Mouse (Mus musculus) limb, embryonic 12.5 days (tissue): ENCODE data around the gene Entpd1. TPM values are rescaled to one million over a fixed set of nuclear protein-coding genes. Genes with fewer than 3 reads are reported as not detected.

ENCODE experiments used
- ATAC-seq: fragments of 200-750 bp; cut with Nextera tagmentation; 2 replicates; pipeline ENCODE4 v1.8.0; 2017; ENCODE audit warnings: low read depth, moderate TSS enrichment; ENCODE audit not compliant: insufficient number of reproducible peaks, insufficient read depth, low FRiP score, low TSS enrichment
- H3K27ac ChIP-seq: fragments of 300-500 bp; sonication (generic); 2 replicates; pipeline ENCODE4 v1.5.1; 2016; ENCODE audit warnings: mild to moderate bottlenecking, moderate library complexity
- H3K27me3 ChIP-seq: fragments of 300-500 bp; sonication (generic); 2 replicates; pipeline ENCODE4 v1.6.1; 2016; ENCODE audit warnings: mild to moderate bottlenecking, moderate library complexity
- H3K36me3 ChIP-seq: fragments of 300-500 bp; sonication (generic); 2 replicates; pipeline ENCODE4 v1.6.1; 2016; ENCODE audit warnings: mild to moderate bottlenecking, moderate library complexity
- H3K4me1 ChIP-seq: fragments of 300-500 bp; sonication (generic); replicated peaks from 2 replicates; pipeline ENCODE4 v1.6.1; 2016
- H3K4me2 ChIP-seq: fragments of 300-500 bp; sonication (generic); 2 replicates; pipeline ENCODE4 v1.6.1; 2016; ENCODE audit warnings: mild to moderate bottlenecking, moderate library complexity
- H3K4me3 ChIP-seq: fragments of 300-500 bp; sonication (generic); replicated peaks from 2 replicates; pipeline ENCODE4 v1.5.1; 2016; ENCODE audit warnings: mild to moderate bottlenecking
- H3K9ac ChIP-seq: fragments of 300-500 bp; sonication (generic); replicated peaks from 2 replicates; pipeline ENCODE4 v1.6.1; 2016; ENCODE audit warnings: mild to moderate bottlenecking, moderate library complexity
- H3K9me3 ChIP-seq: fragments of 300-500 bp; sonication (generic); 2 replicates; pipeline ENCODE4 v1.6.1; 2016; ENCODE audit warnings: mild to moderate bottlenecking, moderate library complexity
- WGBS: fragments of 180-500 bp; shearing (Covaris S2); methylation state at CpG from one replicate; pipeline ENCODE4 v1.1.7; 2016; 5-methylcytosine and 5-hydroxymethylcytosine counted together
- polyA plus RNA-seq: library from polyadenylated mRNA; unstranded; fragments of >200 nt; fragmentation: Nextera tagmentation; extraction: Ambion mirVana; gene quantifications from 2 replicates; pipeline ENCODE4 v1.2.1, GENCODE M21; 2016

Gene Entpd1
- polyA plus RNA-seq, 1 experiment from 2014 or later: 6.5 TPM

DNA sequence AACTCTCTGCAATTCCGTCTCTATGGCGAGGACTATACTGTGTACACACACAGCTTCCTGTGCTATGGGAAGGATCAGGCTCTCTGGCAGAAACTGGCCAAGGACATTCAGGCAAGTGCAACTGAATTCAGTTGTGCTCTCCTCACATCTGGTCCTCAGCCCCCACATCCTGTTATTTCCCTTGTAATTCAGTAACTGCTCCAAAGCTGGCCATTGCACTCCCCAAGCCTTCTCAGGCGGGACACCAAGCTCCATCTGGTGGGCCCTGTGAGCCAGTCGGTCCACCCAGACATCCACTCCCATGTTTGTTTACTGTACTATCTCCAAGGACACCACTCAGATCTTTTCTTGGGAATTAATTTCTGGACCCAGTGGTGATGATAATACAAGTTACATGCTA lies 114.0 kb downstream of the Entpd1 start:
- H3K9me3 ChIP-seq: no peaks in the 10 kb centered on the region
- no peaks in the 10 kb centered on the region for H3K36me3 ChIP-seq
- no peak overlapping the region for H3K4me3 ChIP-seq
- peaks cover 34% of the 10 kb centered on the region for H3K4me1 ChIP-seq
- no peak for ATAC-seq
- no peak overlapping the region for H3K9ac ChIP-seq
- WGBS: 62% methylated on average over 4 of the region's 4 CpGs
- no peak overlapping the region for H3K4me2 ChIP-seq
- 0 out of 2 replicates have a peak overlapping the region, but pooled peaks have one; percentile 29 for H3K27ac ChIP-seq
- H3K27me3 ChIP-seq: no peaks in the 10 kb centered on the region

DNA sequence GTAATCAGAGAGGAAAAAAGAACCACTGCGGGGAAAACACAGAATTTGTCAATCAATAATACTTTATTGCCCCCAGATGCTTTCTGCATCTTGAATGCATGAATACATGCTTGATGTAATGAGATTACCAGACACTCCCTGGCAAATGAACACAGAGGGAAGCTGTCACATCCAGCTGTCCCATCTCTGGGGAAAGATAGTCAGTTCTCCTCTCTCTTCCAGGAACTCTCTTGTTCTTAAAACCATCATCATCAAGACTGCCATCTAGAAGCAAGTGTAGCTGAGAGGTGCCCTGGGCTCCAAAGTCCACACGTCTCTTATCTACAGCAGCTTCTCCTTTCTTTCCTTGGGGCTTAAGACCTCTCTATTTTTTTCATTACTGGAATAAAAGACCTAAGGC lies 114.4 kb downstream of the Entpd1 start:
- ATAC-seq: no peak
- H3K36me3 ChIP-seq: no peaks in the 10 kb centered on the region
- no peak overlapping the region for H3K9ac ChIP-seq
- H3K27me3 ChIP-seq: no peaks in the 10 kb centered on the region
- no peak overlapping the region for H3K27ac ChIP-seq
- peaks cover 34% of the 10 kb centered on the region for H3K4me1 ChIP-seq
- WGBS: 61% methylated on average over 2 of the region's 2 CpGs
- no peak overlapping the region for H3K4me3 ChIP-seq
- H3K4me2 ChIP-seq: no peak overlapping the region
- no peaks in the 10 kb centered on the region for H3K9me3 ChIP-seq

DNA sequence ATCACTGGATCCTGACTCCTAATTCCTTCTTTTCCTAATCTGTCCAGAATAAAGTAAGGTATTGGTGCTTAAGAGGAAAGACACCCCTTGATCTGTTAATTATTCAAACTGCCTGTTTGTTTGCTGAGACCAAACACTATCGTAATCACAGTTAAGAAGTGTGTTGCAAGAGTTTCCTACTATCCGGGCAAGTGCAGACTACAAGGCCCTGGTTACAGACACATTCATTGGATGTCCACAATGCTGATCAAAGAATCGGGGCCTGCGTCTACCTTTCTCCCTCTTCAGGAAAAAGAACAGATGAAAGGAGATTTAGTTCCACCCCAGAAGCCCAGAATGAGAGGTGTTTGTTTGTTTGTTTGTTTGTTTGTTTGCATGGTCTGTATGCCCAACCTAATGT lies 116.0 kb downstream of the Entpd1 start:
- no peak overlapping the region for H3K4me3 ChIP-seq
- H3K36me3 ChIP-seq: no peaks in the 10 kb centered on the region
- H3K27ac ChIP-seq: no peak overlapping the region
- no peak overlapping the region for H3K4me2 ChIP-seq
- no peak for ATAC-seq
- no peak overlapping the region for H3K9ac ChIP-seq
- no peaks in the 10 kb centered on the region for H3K27me3 ChIP-seq
- peaks cover 28% of the 10 kb centered on the region for H3K4me1 ChIP-seq
- 73% methylated on average over 4 of the region's 4 CpGs for WGBS
- no peaks in the 10 kb centered on the region for H3K9me3 ChIP-seq

DNA sequence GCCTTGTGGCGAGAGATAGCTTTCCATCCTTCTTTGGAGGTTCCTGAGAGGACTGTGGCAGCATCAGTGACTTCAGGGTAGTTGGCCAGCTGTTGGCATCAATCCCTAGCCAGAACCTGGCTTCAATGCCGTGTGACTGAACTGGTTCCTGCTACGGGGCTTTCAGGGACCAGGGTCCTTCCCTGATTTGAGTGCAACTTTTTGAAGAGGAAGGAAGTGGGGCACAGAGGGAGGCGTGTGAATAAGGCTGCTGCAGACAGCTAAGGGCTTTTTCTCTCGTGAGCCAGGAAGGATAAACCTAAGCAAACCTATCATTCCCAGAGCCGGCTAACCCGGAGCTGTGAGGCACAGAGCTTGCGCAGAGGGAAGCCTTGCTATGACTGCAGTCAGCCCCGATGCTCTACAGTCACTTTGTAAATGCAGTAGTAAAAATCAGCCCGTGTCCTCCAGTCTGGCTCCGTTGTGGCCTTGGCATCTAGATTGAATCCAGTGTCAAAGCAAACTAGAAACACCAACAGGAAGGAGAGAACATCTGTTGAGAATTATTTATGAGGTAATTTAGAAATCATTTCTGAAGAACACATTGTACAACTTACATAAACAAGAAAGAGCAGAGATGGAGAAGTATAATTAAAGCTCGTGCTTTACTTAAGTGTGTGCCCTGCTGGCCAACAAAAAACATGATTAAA lies 116.7 kb downstream of the Entpd1 start:
- H3K4me1 ChIP-seq: peaks cover 28% of the 10 kb centered on the region
- no peak for ATAC-seq
- H3K4me2 ChIP-seq: no peak overlapping the region
- peak overlapping the region; percentile 56 for H3K27ac ChIP-seq
- no peaks in the 10 kb centered on the region for H3K27me3 ChIP-seq
- no peaks in the 10 kb centered on the region for H3K9me3 ChIP-seq
- H3K36me3 ChIP-seq: no peaks in the 10 kb centered on the region
- 28% methylated on average over 12 of the region's 12 CpGs for WGBS
- no peak overlapping the region for H3K9ac ChIP-seq
- no peak overlapping the region for H3K4me3 ChIP-seq

DNA sequence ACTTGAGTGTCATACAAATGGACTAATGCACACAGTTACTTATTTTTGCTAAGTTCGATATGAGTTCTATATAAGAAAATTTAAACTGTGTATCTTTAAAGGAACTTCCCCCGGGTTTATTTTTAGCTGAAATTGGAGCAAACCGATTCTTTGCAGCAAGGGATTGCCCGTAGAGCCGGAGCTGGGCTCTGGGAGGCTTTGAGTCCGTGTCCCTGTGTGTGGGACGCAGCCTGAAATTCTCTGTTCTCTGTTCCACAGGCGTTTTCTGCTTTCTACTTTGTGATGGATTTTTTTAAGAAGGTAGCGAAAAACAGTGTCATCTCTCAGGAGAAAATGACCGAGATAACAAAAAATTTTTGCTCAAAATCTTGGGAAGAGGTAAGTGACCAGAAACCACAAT lies 121.2 kb downstream of the Entpd1 start:
- H3K9me3 ChIP-seq: no peaks in the 10 kb centered on the region
- 78% methylated on average over 10 of the region's 10 CpGs for WGBS
- H3K36me3 ChIP-seq: no peaks in the 10 kb centered on the region
- no peak overlapping the region for H3K4me2 ChIP-seq
- no peak overlapping the region for H3K27ac ChIP-seq
- no peak for ATAC-seq
- no peak overlapping the region for H3K4me3 ChIP-seq
- peaks cover 21% of the 10 kb centered on the region for H3K4me1 ChIP-seq
- H3K27me3 ChIP-seq: no peaks in the 10 kb centered on the region
- no peak overlapping the region for H3K9ac ChIP-seq

DNA sequence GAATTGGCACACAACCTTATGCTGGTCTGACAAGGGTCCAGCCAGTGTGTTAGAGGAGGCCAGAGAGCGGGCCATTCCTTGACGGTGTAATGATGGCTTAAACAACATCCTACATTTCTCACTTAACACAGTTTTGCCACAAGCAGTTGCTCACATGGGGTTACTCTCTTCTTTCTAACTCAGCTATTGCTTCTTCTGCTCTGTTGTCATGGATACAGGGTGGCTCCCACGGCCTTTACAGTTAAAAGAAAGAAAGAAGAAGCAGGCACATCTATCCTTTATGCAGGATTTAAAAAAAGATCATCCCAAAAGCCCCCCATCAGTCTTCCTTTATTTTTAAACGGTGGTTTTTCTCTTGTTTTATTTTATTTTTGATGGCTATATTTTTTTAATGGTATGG lies 121.7 kb downstream of the Entpd1 start:
- Histone ChIP-seq H3K4me3 (no peak overlapping the region), H3K27ac (no peak overlapping the region), H3K36me3 (no peaks in the 10 kb centered on the region), H3K27me3 (no peaks in the 10 kb centered on the region), H3K9ac (no peak overlapping the region), H3K4me2 (no peak overlapping the region), H3K4me1 (peaks cover 16% of the 10 kb centered on the region), H3K9me3 (no peaks in the 10 kb centered on the region)
- WGBS: 69% methylated on average over 4 of the region's 4 CpGs
- ATAC-seq: no peak

DNA sequence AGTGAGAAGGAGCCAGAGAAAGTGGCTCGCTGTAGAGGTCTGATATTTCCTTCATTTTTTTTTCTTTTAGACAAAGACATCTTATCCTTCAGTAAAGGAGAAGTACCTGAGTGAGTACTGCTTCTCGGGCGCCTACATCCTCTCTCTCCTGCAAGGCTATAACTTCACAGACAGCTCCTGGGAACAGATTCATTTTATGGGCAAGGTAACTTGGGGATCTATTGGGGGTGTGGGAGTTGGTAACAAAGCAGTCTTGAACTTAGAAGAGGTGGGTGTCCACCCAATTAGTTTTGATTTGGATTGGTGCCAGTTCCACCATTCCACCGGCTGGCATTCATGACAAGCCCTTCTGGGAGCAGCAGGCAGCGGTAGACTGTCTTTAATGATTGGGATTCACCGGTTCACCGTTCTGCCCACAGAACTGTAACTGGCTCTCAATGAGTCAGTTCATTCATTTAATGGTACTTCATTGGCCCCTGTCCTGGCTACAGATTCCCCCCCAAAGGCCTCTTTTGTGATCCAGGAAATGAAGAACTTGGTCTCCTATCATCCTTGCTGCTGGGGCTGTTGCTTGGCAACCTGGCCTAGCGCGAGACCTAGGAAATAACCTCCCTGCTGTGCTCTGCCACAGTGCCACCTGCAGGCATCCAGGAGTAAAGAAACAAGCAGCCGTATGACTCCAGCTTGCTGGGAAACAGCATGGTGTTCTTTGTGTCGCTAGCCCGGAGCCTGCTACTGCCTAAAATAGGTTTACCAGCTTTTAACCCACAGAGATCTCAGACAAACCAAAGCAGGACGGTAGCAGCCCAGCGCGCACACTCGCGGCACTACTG lies 124.7 kb downstream of the Entpd1 start:
- Histone ChIP-seq H3K4me2 (peak overlapping the region; percentile 45), H3K4me3 (peak overlapping the region; percentile 24; the same call in 1 of the 2 replicates), H3K9ac (0 out of 2 replicates have a peak overlapping the region, but pooled peaks have one; percentile 35), H3K36me3 (no peaks in the 10 kb centered on the region), H3K27ac (no peak overlapping the region), H3K4me1 (peaks cover 4% of the 10 kb centered on the region), H3K9me3 (no peaks in the 10 kb centered on the region), H3K27me3 (no peaks in the 10 kb centered on the region)
- WGBS: 28% methylated on average over 17 of the region's 17 CpGs
- ATAC-seq: peak; percentile 78

DNA sequence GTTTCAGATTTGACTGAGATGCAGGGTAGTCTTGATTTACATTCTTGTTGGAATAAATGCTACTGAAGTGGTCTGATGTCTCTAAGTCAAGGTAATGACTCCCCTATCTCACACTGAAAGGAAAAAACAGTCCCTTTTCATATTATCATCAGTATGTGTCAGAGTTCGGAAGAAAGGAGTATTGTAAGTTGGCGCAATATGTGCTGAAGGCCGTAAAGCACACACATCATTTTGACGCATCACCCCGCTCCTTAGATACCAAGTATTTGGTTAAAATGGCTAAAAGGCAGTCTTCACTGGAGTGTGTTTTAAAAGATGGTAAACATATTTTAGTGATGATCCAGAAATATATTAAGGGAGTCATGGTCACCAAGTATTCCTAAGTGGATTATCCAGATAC lies 125.4 kb downstream of the Entpd1 start:
- ATAC-seq: no peak
- no peaks in the 10 kb centered on the region for H3K36me3 ChIP-seq
- H3K4me3 ChIP-seq: no peak overlapping the region
- H3K27ac ChIP-seq: no peak overlapping the region
- H3K4me2 ChIP-seq: peak overlapping the region; percentile 45
- 88% methylated on average over 5 of the region's 5 CpGs for WGBS
- no peaks in the 10 kb centered on the region for H3K9me3 ChIP-seq
- no peaks in the 10 kb centered on the region for H3K27me3 ChIP-seq
- H3K9ac ChIP-seq: 0 out of 2 replicates have a peak overlapping the region, but pooled peaks have one; percentile 35
- H3K4me1 ChIP-seq: peaks cover 4% of the 10 kb centered on the region

DNA sequence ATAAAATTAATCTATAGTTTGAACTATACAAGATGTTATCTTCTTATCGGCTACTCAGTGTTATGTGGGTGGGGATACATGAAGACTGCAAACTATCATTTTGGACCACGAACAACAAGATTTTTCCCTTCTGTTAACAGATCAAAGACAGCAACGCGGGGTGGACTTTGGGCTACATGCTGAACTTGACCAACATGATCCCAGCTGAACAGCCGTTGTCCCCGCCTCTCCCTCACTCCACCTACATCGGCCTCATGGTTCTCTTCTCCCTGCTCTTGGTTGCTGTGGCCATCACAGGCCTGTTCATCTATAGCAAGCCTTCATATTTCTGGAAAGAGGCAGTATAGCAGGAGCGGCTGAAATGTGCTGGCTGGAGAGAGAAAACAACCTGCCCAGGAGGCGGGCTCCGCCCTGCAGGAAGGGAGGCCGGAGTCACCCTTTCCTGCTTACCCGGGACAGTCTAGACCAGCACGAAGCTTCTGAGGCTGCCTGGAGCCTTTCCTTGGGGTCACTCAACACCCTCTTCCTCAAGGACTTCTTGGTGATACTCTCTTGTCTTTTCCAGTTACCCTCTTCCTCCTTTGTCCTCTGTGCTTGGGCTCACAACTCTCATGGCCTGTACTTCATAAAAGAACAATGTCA lies 126.6 kb downstream of the Entpd1 start:
- Histone ChIP-seq H3K27ac (no peak overlapping the region), H3K4me3 (no peak overlapping the region), H3K27me3 (no peaks in the 10 kb centered on the region), H3K4me2 (no peak overlapping the region), H3K9ac (no peak overlapping the region), H3K4me1 (peaks cover 4% of the 10 kb centered on the region), H3K9me3 (no peaks in the 10 kb centered on the region), H3K36me3 (no peaks in the 10 kb centered on the region)
- WGBS: 74% methylated on average over 13 of the region's 13 CpGs
- ATAC-seq: no peak

DNA sequence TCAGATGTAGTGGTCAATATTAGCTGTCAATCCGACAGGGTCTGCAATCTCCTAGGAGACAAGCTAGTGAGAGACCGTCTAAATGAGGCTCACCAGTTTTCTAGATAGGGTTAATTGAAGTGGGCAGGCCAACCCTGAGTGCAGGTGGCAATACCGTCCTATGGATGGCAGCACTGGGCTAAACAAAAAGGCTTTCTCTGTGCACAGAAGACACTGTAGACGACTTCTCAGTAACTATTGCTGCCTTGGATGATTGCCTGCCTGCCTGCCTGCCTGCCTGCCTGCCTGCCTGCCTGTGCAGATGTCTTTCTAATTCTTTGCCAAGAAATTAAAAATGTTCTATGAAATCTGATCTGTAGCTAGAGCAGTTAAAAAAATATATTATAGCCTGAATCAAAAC lies 134.4 kb downstream of the Entpd1 start:
- ATAC-seq: no peak
- 62% methylated on average over 4 of the region's 4 CpGs for WGBS
- Histone ChIP-seq H3K4me3 (no peak overlapping the region), H3K4me1 (no peaks in the 10 kb centered on the region), H3K9ac (no peak overlapping the region), H3K4me2 (no peak overlapping the region), H3K27ac (no peak overlapping the region), H3K36me3 (no peaks in the 10 kb centered on the region), H3K27me3 (no peaks in the 10 kb centered on the region), H3K9me3 (no peaks in the 10 kb centered on the region)

DNA sequence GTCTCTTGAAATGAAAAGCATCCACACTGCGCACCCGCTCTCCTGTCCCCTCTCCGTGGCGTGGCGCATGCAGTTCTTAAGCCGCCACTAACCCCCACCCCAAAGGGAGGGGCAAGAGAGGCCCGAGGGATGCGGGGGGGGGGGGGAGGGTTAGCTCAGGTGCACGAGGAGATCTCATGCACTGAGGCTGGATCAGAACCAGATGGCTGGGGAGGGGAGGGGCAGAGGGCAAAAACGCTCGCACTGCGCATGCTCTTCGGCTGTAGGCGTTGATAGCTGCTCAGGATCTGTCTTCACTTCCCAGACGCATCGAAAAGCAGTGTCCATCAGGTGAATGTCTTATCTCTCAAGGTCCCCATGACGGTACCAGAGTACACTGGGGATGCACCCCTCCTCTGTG lies 136.4 kb downstream of the Entpd1 start, which contains the start of gene Cc2d2b:
Cc2d2b (plus strand) TSS at position 195 of the 400 bp plus-strand sequence.
- Histone ChIP-seq H3K9ac (no peak within 1 kb of the TSS), H3K4me3 (no peak within 1 kb of the TSS), H3K27ac (no peak within 1 kb of the TSS), H3K27me3 (no peaks in the 10 kb centered on the region), H3K9me3 (no peaks in the 10 kb centered on the region), H3K36me3 (no peaks in the 10 kb centered on the region), H3K4me1 (no peaks in the 10 kb centered on the region), H3K4me2 (peak within 1 kb of the TSS; percentile 30)
- 58% methylated on average over 17 of the region's 17 CpGs for WGBS
- ATAC-seq: no peak
